Mouse (Mus musculus) liver, adult 2 months (tissue): ENCODE measurements at regions not wholly inside any gene's neighbourhood (a gene's known extent, or its start where the extent isn't known, plus 50 kb on each side); places are given as distances from the start of the nearest gene placed in this dataset.

ENCODE experiments used
- DNase-seq: peaks from one replicate; pipeline ENCODE4 v3.0.0-alpha.2; 2011; ENCODE audit warnings: low read depth, low spot score; ENCODE audit errors: extremely low read depth
- H3K27ac ChIP-seq: fragments of 200-500 bp; replicated peaks from 2 replicates; pipeline ENCODE4 v1.5.1; 2012; ENCODE audit warnings: low read depth, mild to moderate bottlenecking, control low read depth, inconsistent platforms, low read length; ENCODE audit not compliant: insufficient read depth
- H3K27me3 ChIP-seq: fragments of 200-500 bp; 2 replicates; pipeline ENCODE4 v1.6.1; 2012; ENCODE audit warnings: mild to moderate bottlenecking, moderate library complexity, low read length, inconsistent platforms; ENCODE audit not compliant: control insufficient read depth, insufficient read depth
- H3K36me3 ChIP-seq: fragments of 200-500 bp; 2 replicates; pipeline ENCODE4 v1.6.1; 2012; ENCODE audit warnings: low read length, inconsistent platforms; ENCODE audit not compliant: control insufficient read depth, insufficient read depth
- H3K4me1 ChIP-seq: fragments of 200-500 bp; 2 replicates; pipeline ENCODE4 v1.6.1; 2011; ENCODE audit warnings: low read length; ENCODE audit not compliant: control insufficient read depth, insufficient read depth
- H3K4me3 ChIP-seq: fragments of 200-500 bp; 2 replicates; pipeline ENCODE4 v1.5.1; 2011; ENCODE audit warnings: low read depth, mild to moderate bottlenecking, control low read depth, low read length, moderate library complexity; ENCODE audit not compliant: insufficient read depth
- H3K79me2 ChIP-seq: fragments of 200-500 bp; 2 replicates; pipeline ENCODE4 v1.6.1; 2012; ENCODE audit warnings: inconsistent platforms, mild to moderate bottlenecking, low read length, moderate library complexity; ENCODE audit not compliant: control insufficient read depth, insufficient read depth
- H3K9ac ChIP-seq: fragments of 200-500 bp; 2 replicates; pipeline ENCODE4 v1.6.1; 2012; ENCODE audit warnings: low read depth, mild to moderate bottlenecking, control low read depth, inconsistent platforms, low read length
- CTCF ChIP-seq: fragments of 200-500 bp; IDR thresholded peaks from 2 replicates; pipeline ENCODE4 v1.5.1; 2011; ENCODE audit warnings: low read depth, low read length, control low read depth
- POLR2A ChIP-seq: fragments of 200-500 bp; IDR thresholded peaks from 2 replicates; pipeline ENCODE4 v1.6.1; 2011; ENCODE audit warnings: low read length, control low read depth; ENCODE audit not compliant: insufficient read depth; ENCODE audit errors: extremely low read depth
- WGBS: fragments of 180-500 bp; shearing (Covaris S2); methylation state at CpG from one replicate; pipeline ENCODE4 v1.1.7; 2018; 5-methylcytosine and 5-hydroxymethylcytosine counted together

GRCm38 (mm10) chr13:90395274-90396023 lies 306.0 kb upstream of the Xrcc4 start:
- no peaks in the 10 kb centered on the region for H3K79me2 ChIP-seq
- H3K27me3 ChIP-seq: no peaks in the 10 kb centered on the region
- TF ChIP-seq POLR2A (no peak), CTCF (no peak)
- no peak for DNase-seq
- H3K27ac ChIP-seq: no peak overlapping the region
- H3K9ac ChIP-seq: no peak overlapping the region
- WGBS: 79% methylated on average over 8 of the region's 8 CpGs
- no peaks in the 10 kb centered on the region for H3K36me3 ChIP-seq
- no peaks in the 10 kb centered on the region for H3K4me1 ChIP-seq
- H3K4me3 ChIP-seq: no peak overlapping the region

- Histone ChIP-seq H3K27ac (no peak overlapping the region), H3K27me3 (no peaks in the 10 kb centered on the region), H3K79me2 (no peaks in the 10 kb centered on the region), H3K36me3 (no peaks in the 10 kb centered on the region), H3K9ac (no peak overlapping the region), H3K4me1 (no peaks in the 10 kb centered on the region), H3K4me3 (no peak overlapping the region)
- DNase-seq: no peak
- TF ChIP-seq POLR2A: no peak
- TF ChIP-seq CTCF: no peak
- 77% methylated on average over 5 of the region's 5 CpGs for WGBS
These were observed 305.4 kb upstream of the Xrcc4 start for GRCm38 (mm10) chr13:90394815-90395241.

- Histone ChIP-seq H3K27ac (no peak overlapping the region), H3K27me3 (no peaks in the 10 kb centered on the region), H3K36me3 (no peaks in the 10 kb centered on the region), H3K79me2 (no peaks in the 10 kb centered on the region), H3K4me1 (no peaks in the 10 kb centered on the region), H3K9ac (no peak overlapping the region), H3K4me3 (no peak overlapping the region)
- TF ChIP-seq POLR2A (no peak), CTCF (no peak)
- DNase-seq: no peak
These were observed 303.0 kb upstream of the Xrcc4 start for GRCm38 (mm10) chr13:90392415-90392814.

- Histone ChIP-seq H3K79me2 (no peaks in the 10 kb centered on the region), H3K4me1 (peaks cover 4% of the 10 kb centered on the region; the same call in 1 of the 2 replicates), H3K27me3 (no peaks in the 10 kb centered on the region), H3K27ac (no peak overlapping the region), H3K4me3 (no peak overlapping the region), H3K9ac (no peak overlapping the region), H3K36me3 (no peaks in the 10 kb centered on the region)
- TF ChIP-seq CTCF (no peak), POLR2A (no peak)
- WGBS: 82% methylated on average over 3 of the region's 3 CpGs
- DNase-seq: no peak
These were observed 287.2 kb upstream of the Xrcc4 start for GRCm38 (mm10) chr13:90376619-90377018.

- H3K79me2 ChIP-seq: no peaks in the 10 kb centered on the region
- TF ChIP-seq CTCF: no peak
- TF ChIP-seq POLR2A: no peak
- no peak overlapping the region for H3K9ac ChIP-seq
- no peak overlapping the region for H3K4me3 ChIP-seq
- no peak overlapping the region for H3K27ac ChIP-seq
- no peaks in the 10 kb centered on the region for H3K36me3 ChIP-seq
- no peak for DNase-seq
- WGBS: 86% methylated on average over 6 of the region's 6 CpGs
- peaks cover 4% of the 10 kb centered on the region; the same call in 1 of the 2 replicates for H3K4me1 ChIP-seq
- H3K27me3 ChIP-seq: no peaks in the 10 kb centered on the region
These were observed 286.8 kb upstream of the Xrcc4 start for GRCm38 (mm10) chr13:90376207-90376606.

- peaks cover 4% of the 10 kb centered on the region; the same call in 1 of the 2 replicates for H3K4me1 ChIP-seq
- H3K27me3 ChIP-seq: no peaks in the 10 kb centered on the region
- no peak overlapping the region for H3K27ac ChIP-seq
- no peaks in the 10 kb centered on the region for H3K79me2 ChIP-seq
- TF ChIP-seq POLR2A (no peak), CTCF (no peak)
- H3K4me3 ChIP-seq: no peak overlapping the region
- 48% methylated on average over 4 of the region's 4 CpGs for WGBS
- no peaks in the 10 kb centered on the region for H3K36me3 ChIP-seq
- no peak overlapping the region for H3K9ac ChIP-seq
- DNase-seq: peak; percentile 84
These were observed 282.2 kb upstream of the Xrcc4 start for GRCm38 (mm10) chr13:90371415-90372150.
